8 mouse cellular contexts compared by ENCODE assay signal in the genomic region with DNA sequence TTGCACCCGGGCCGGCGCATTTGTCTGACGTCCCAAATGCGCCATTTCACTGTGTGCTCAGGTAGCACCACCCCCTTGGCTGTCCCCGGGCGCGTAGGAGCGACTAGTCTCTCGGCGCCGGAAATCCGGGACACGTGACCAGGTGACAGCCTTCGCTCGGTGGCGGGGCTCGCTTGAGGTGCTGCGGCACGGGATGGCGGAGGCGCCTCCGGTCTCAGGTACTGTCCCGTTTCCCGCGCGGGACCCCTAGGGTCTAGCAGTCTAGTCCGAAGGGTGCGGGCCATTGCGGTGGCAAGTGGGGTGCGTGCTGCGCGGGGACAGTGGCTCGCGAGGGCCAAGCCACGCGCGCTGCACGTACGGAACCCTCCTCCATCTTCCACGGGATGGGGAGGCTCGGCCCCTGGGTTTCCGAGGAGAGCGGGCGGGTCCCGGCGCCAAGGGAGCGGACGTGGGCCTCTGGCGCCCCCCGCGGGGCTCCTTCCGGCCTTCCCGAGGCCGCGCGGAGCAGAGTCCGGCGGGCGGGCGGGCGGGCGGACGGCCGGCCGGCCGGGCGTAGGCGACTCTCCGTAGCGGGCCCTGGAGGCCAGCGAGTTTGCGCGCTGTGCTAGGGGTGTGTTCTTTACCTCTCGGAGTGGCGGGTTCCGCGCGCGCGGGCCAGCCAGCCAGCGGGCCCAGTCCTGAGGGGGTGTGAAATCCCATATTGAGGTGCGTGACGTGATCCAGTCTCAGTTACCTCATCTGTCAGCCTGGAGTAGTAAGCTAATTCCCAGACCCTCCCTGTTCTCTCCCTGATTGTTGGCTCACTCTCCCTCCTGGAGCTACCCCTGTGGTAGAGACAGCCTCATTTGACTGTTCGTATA. TPM values are rescaled to one million over a fixed set of nuclear protein-coding genes. Genes with fewer than 3 reads are reported as not detected.
DNase-seq lines count a peak whose midpoint lies in the region; ATAC-seq and TF ChIP-seq lines count a peak whose summit lies in the region.

A gene (plus strand): TSS at position 65 of the 860 bp plus-strand sequence.

- peak; percentile 93 to 95 for ATAC-seq in hematopoietic stem cell, adult 5-6 weeks (replicated peaks in 1 of 2; ENCODE audit: insufficient read depth in 1 of 2, low FRiP score in 2 of 2, low TSS enrichment in 1 of 2, low read depth in 1 of 2, poor library complexity in 2 of 2, severe bottlenecking in 2 of 2)
- ATAC-seq in lung, embryonic 16.5 days (ENCODE audit: low read depth): peak; percentile 97

- H3K36me3 ChIP-seq in MEL (ENCODE audit: control insufficient read depth in 1 of 2, insufficient read depth in 2 of 2, low read length in 2 of 2): peaks cover 8 to 27% of the 10 kb centered on the region in 2 experiments
- H3K36me3 ChIP-seq in lung, embryonic 16.5 days (ENCODE audit: control insufficient read depth, insufficient read depth, low read length): peaks cover 3% of the 10 kb centered on the region; the same call in 1 of the 2 replicates

- no peaks in the 10 kb centered on the region for H3K9me3 ChIP-seq in MEL (replicated peaks; ENCODE audit: insufficient read depth, low read length)
- H3K9me3 ChIP-seq in lung, embryonic 16.5 days (ENCODE audit: control insufficient read depth, low read length): no peaks in the 10 kb centered on the region

- H3K27ac ChIP-seq in MEL (ENCODE audit: control insufficient read depth, low read depth, low read length): peak within 1 kb of the TSS; percentile 78
- H3K27ac ChIP-seq in cerebellum, adult 2 months (ENCODE audit: insufficient read depth, low read length): peak within 1 kb of the TSS; percentile 92
- H3K27ac ChIP-seq in lung, embryonic 16.5 days (ENCODE audit: low read length): peak within 1 kb of the TSS; percentile 96

- H3K4me3 ChIP-seq in MEL (ENCODE audit: control insufficient read depth in 1 of 2, insufficient read depth in 1 of 2, low read depth in 2 of 2, low read length in 2 of 2): peak within 1 kb of the TSS; percentile 90 to 94
- peak within 1 kb of the TSS; percentile 97 for H3K4me3 ChIP-seq in cerebellum, adult 2 months (replicated peaks; ENCODE audit: insufficient read depth, low read depth, low read length)
- peak within 1 kb of the TSS; percentile 90 for H3K4me3 ChIP-seq in lung, embryonic 16.5 days (ENCODE audit: low read length)

- peak; percentile 86 to 96 for TF ChIP-seq POLR2A in MEL (IDR thresholded peaks at IDR 0.05; ENCODE audit: control insufficient read depth in 1 of 2, insufficient read depth in 1 of 2, low read depth in 1 of 2, low read length in 2 of 2, poor library complexity in 1 of 2)
- peak; percentile 85 for TF ChIP-seq POLR2A in cerebellum, adult 2 months (IDR thresholded peaks at IDR 0.05; ENCODE audit: borderline replicate concordance, insufficient read depth, low read length)

- no peaks in the 10 kb centered on the region for H3K27me3 ChIP-seq in MEL (ENCODE audit: control insufficient read depth in 1 of 2, insufficient read depth in 2 of 2, low read length in 2 of 2)
- no peaks in the 10 kb centered on the region for H3K27me3 ChIP-seq in cerebellum, adult 2 months (ENCODE audit: control insufficient read depth, insufficient read depth, low read length)
- no peaks in the 10 kb centered on the region for H3K27me3 ChIP-seq in lung, embryonic 16.5 days (ENCODE audit: control insufficient read depth, insufficient read depth, low read depth, low read length)

- under 1% methylated on average over 85 of the region's 85 CpGs for WGBS in cerebellum, adult 2 months
- under 1% methylated on average over 48 of the region's 85 CpGs for WGBS in lung, embryonic 16.5 days

- TF ChIP-seq EP300 in MEL (IDR thresholded peaks at IDR 0.05; ENCODE audit: low read depth in 1 of 2, low read length in 2 of 2): no peak

- peak within 1 kb of the TSS; percentile 72 for H3K4me2 ChIP-seq in lung, embryonic 16.5 days (ENCODE audit: low read depth, low read length)

- no peak for TF ChIP-seq CTCF in MEL (IDR thresholded peaks at IDR 0.05 in 2 of 3, conservative IDR thresholded peaks at IDR 0.05 in 1 of 3; ENCODE audit: control insufficient read depth in 1 of 3, insufficient read depth in 1 of 3, low read depth in 2 of 3, low read length in 3 of 3, poor library complexity in 1 of 3, severe bottlenecking in 1 of 3)
- TF ChIP-seq CTCF in cerebellum, adult 2 months (IDR thresholded peaks at IDR 0.05; ENCODE audit: borderline replicate concordance, insufficient read depth, low read depth, low read length): no peak

- peak within 1 kb of the TSS; percentile 91 for H3K9ac ChIP-seq in MEL (ENCODE audit: control insufficient read depth, low read depth, low read length, poor library complexity, severe bottlenecking)
- H3K9ac ChIP-seq in lung, embryonic 16.5 days (ENCODE audit: low read length): peak within 1 kb of the TSS; percentile 87

- peaks cover 0 to 24% of the 10 kb centered on the region in 2 experiments; a peak in 3 of 4 replicates for H3K4me1 ChIP-seq in MEL (ENCODE audit: control insufficient read depth in 1 of 2, insufficient read depth in 2 of 2, low read length in 2 of 2)
- H3K4me1 ChIP-seq in cerebellum, adult 2 months (ENCODE audit: control insufficient read depth, insufficient read depth, low read length): peaks cover 4% of the 10 kb centered on the region
- peaks cover 7% of the 10 kb centered on the region; the same call in 1 of the 2 replicates for H3K4me1 ChIP-seq in lung, embryonic 16.5 days (replicated peaks; ENCODE audit: control insufficient read depth, insufficient read depth, low read length)

- DNase-seq in MEL (ENCODE audit: low read depth, low spot score): peak; percentile 97
- peak; percentile 96 to 98 for DNase-seq in cerebellum, adult 2 months
- DNase-seq in forelimb bud, embryonic 11.5 days (ENCODE audit: low read depth, low spot score): peak; percentile 93
- peak; percentile 89 for DNase-seq in layer of hippocampus, adult 9-10 months (ENCODE audit: low spot score)
- peak; percentile 90 for DNase-seq in ovary, postnatal 10 days (ENCODE audit: low spot score)
- DNase-seq in thymus, postnatal 10 days (ENCODE audit: low spot score in 2 of 2): peak; percentile 94

- peaks cover 45% of the 10 kb centered on the region for H3K79me2 ChIP-seq in MEL (ENCODE audit: control insufficient read depth, insufficient read depth, low read length, poor library complexity)

- no peak for TF ChIP-seq RAD21 in MEL (IDR thresholded peaks at IDR 0.05; ENCODE audit: low read depth, low read length)

TF ChIP-seq in MEL, 35 proteins besides CTCF, POLR2A, EP300 and RAD21:
- TF ChIP-seq RCOR1 (IDR thresholded peaks at IDR 0.05; ENCODE audit: low read depth, low read length) (no peak), TCF12 (IDR thresholded peaks at IDR 0.05; ENCODE audit: low read depth, low read length) (peak; percentile 57; the same call in 1 of the 2 replicates), NRF1 (IDR thresholded peaks at IDR 0.05; ENCODE audit: insufficient read depth, low read depth, low read length, poor library complexity, severe bottlenecking) (peak; percentile 47; the same call in 1 of the 2 replicates), E2F4 (IDR thresholded peaks at IDR 0.05; ENCODE audit: borderline replicate concordance, low read depth, low read length) (no peak), BHLHE40 (IDR thresholded peaks at IDR 0.05; ENCODE audit: borderline replicate concordance, low read depth, low read length) (peak; percentile 93), NELFE (IDR thresholded peaks at IDR 0.05; ENCODE audit: low read depth, low read length) (peak; percentile 94), MAZ (IDR thresholded peaks at IDR 0.05; ENCODE audit: low read depth, low read length) (peak; percentile 96), ETS1 (IDR thresholded peaks at IDR 0.05; ENCODE audit: low read depth, low read length) (peak; percentile 70), CHD2 (IDR thresholded peaks at IDR 0.05; ENCODE audit: low read length) (no peak), SIN3A (IDR thresholded peaks at IDR 0.05; ENCODE audit: low read length) (peak; percentile 98), POLR2AphosphoS2 (IDR thresholded peaks at IDR 0.05; ENCODE audit: low read length) (peak; percentile 80; the same call in 1 of the 2 replicates), GABPA (IDR thresholded peaks at IDR 0.05; ENCODE audit: low read depth, low read length) (no peak), MXI1 (IDR thresholded peaks at IDR 0.05; ENCODE audit: low read depth, low read length) (peak; percentile 98), GATA1 (IDR thresholded peaks at IDR 0.05; ENCODE audit: low read depth, low read length) (no peak), MYB (IDR thresholded peaks at IDR 0.05; ENCODE audit: low read depth, low read length) (no peak), TBP (IDR thresholded peaks at IDR 0.05; ENCODE audit: low read depth, low read length) (peak; percentile 68), MYC (IDR thresholded peaks at IDR 0.05; ENCODE audit: low read depth, low read length) (peak; percentile 87), ZMIZ1 (IDR thresholded peaks at IDR 0.05; ENCODE audit: low read depth, low read length) (0 out of 2 replicates have a peak, but pooled peaks have one; percentile 20), TAL1 (IDR thresholded peaks at IDR 0.05; ENCODE audit: low read length) (no peak), MEF2A (IDR thresholded peaks at IDR 0.05; ENCODE audit: extremely low read depth, insufficient replicate concordance, low read depth, low read length, poor library complexity, severe bottlenecking) (no peak), MAX (IDR thresholded peaks at IDR 0.05; ENCODE audit: low read length) (peak; percentile 96), ELF1 (IDR thresholded peaks at IDR 0.05; ENCODE audit: low read depth, low read length) (peak; percentile 84), HCFC1 (IDR thresholded peaks at IDR 0.05; ENCODE audit: low read depth, low read length) (peak; percentile 94), USF2 (IDR thresholded peaks at IDR 0.05; ENCODE audit: borderline replicate concordance in 1 of 2, insufficient read depth in 1 of 2, low read depth in 1 of 2, low read length in 2 of 2) (peak; percentile 72 to 87), USF1 (IDR thresholded peaks at IDR 0.05; ENCODE audit: low read depth, low read length) (peak; percentile 99), KAT2A (conservative IDR thresholded peaks at IDR 0.05; ENCODE audit: low read depth, low read length) (peak; percentile 78; the same call in 1 of the 2 replicates)
TF ChIP-seq in MEL: peak in this region for 18.

RNA-seq across cellular contexts. Expression of the gene that starts here (rescaled TPM):
- total RNA-seq in MEL (2012; rRNA removed): 54.9 and 56.6 TPM in 2 replicates
- polyA plus RNA-seq in MEL (2012; ENCODE audit: insufficient read depth in 1 of 2, insufficient read length in 2 of 2, low read depth in 1 of 2, low replicate concordance in 2 of 2, missing spikeins in 1 of 2): 10 to 100 TPM in 1 of 2 experiments, not detected in 1; 72.6 TPM
- 96.6 and 96.8 TPM in 2 replicates for polyA plus RNA-seq in cerebellum, adult 2 months (2012; rRNA removed)
- total RNA-seq in hematopoietic stem cell, adult 5-6 weeks (2017): 72.2 and 82.7 TPM in 2 replicates
- 86.8 and 91.7 TPM in 2 replicates for polyA plus RNA-seq in lung, embryonic 16.5 days (2015; fragmentation: Nextera tagmentation; extraction: Ambion mirVana)

Comparison
In these comparisons a context has a peak if more than half of its experiments do, and no peak if none do; other contexts are left out.
1. Peak in every context shown above with its lines: DNase-seq, ATAC-seq, H3K4me3 ChIP-seq and H3K27ac ChIP-seq.